Mouse (Mus musculus) embryonic facial prominence, embryonic 14.5 days (tissue): ENCODE measurements around the gene Tbc1d22a. TPM values are rescaled to one million over a fixed set of nuclear protein-coding genes. Genes with fewer than 3 reads are reported as not detected.
A peak's percentile ranks its signal among the peaks of the same experiment; 100 is the strongest.

Source experiments
- ATAC-seq: fragments of 200-750 bp; cut with Nextera tagmentation; 2 replicates; pipeline ENCODE4 v1.8.0; 2017; ENCODE audit warnings: low read depth, moderate number of reproducible peaks, moderate TSS enrichment
- DNase-seq: peaks from one replicate; pipeline ENCODE4 v3.0.0-alpha.2; 2015; ENCODE audit warnings: low spot score
- H3K27ac ChIP-seq: fragments of 300-500 bp; sonication (generic); replicated peaks from 2 replicates; pipeline ENCODE4 v1.5.1; 2014; ENCODE audit warnings: low read depth, mild to moderate bottlenecking, low read length, moderate library complexity
- H3K27me3 ChIP-seq: fragments of 300-500 bp; sonication (generic); replicated peaks from 2 replicates; pipeline ENCODE4 v1.6.1; 2014; ENCODE audit warnings: low read length; ENCODE audit not compliant: control insufficient read depth, insufficient read depth
- H3K36me3 ChIP-seq: fragments of 300-500 bp; sonication (generic); 2 replicates; pipeline ENCODE4 v1.6.1; 2014; ENCODE audit warnings: low read length, mixed read lengths; ENCODE audit not compliant: control insufficient read depth, insufficient read depth
- H3K4me1 ChIP-seq: fragments of 300-500 bp; sonication (generic); 2 replicates; pipeline ENCODE4 v1.6.1; 2014; ENCODE audit warnings: antibody characterized with exemption, low read length; ENCODE audit not compliant: control insufficient read depth, insufficient read depth
- H3K4me2 ChIP-seq: fragments of 300-500 bp; sonication (generic); 2 replicates; pipeline ENCODE4 v1.6.1; 2014; ENCODE audit warnings: low read depth, mild to moderate bottlenecking, low read length, moderate library complexity, mixed read lengths
- H3K4me3 ChIP-seq: fragments of 300-500 bp; sonication (generic); 2 replicates; pipeline ENCODE4 v1.5.1; 2014; ENCODE audit warnings: low read depth, mild to moderate bottlenecking, low read length
- H3K9ac ChIP-seq: fragments of 300-500 bp; sonication (generic); 2 replicates; pipeline ENCODE4 v1.6.1; 2014; ENCODE audit warnings: low read depth, mild to moderate bottlenecking, low read length, moderate library complexity, mixed read lengths
- H3K9me3 ChIP-seq: fragments of 300-500 bp; sonication (generic); 2 replicates; pipeline ENCODE4 v1.6.1; 2016; ENCODE audit warnings: low read length; ENCODE audit not compliant: control insufficient read depth
- WGBS: fragments of 180-500 bp; shearing (Covaris S2); extraction: QIAGEN DNeasy Blood & Tissue Kit; methylation state at CpG from one replicate; pipeline ENCODE4 v1.1.7; 2014; 5-methylcytosine and 5-hydroxymethylcytosine counted together
- polyA plus RNA-seq: library from polyadenylated mRNA; unstranded; fragments of >200 nt; fragmentation: Nextera tagmentation; extraction: Ambion mirVana; gene quantifications from 2 replicates; pipeline ENCODE4 v1.2.1, GENCODE M21; 2014

Tbc1d22a gene
- polyA plus RNA-seq, 1 experiment from 2014 or later, result 8.1 TPM

DNA sequence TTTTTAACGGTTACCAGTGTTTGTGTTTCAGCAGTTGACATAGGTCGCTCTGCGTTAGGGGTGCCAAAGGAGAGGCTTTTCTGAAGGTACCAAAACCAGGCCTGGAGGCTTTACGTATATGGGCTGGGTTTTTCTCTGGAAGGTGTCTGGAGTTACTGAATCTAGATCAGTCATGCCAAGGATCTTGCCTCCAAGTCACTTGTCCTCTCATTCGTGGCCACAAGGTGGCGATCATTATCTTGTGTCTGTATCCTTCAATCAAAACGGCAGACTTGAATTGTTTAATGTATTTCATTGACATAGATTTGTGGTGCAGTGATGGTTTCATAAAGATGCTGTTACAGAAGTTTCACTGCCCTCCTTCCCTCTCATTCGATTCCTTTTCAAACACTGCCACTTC, 29.4 kb downstream of the Tbc1d22a start:
- no peak for ATAC-seq
- H3K4me3 ChIP-seq, result no peak overlapping the region
- H3K36me3 ChIP-seq, result peaks cover 3% of the 10 kb centered on the region; the same call in 1 of the 2 replicates
- no peak overlapping the region for H3K4me2 ChIP-seq
- H3K9ac ChIP-seq, result no peak overlapping the region
- no peaks in the 10 kb centered on the region for H3K9me3 ChIP-seq
- H3K27ac ChIP-seq, result no peak overlapping the region
- no peaks in the 10 kb centered on the region for H3K4me1 ChIP-seq
- no peaks in the 10 kb centered on the region for H3K27me3 ChIP-seq
- peak; percentile 73 for DNase-seq
- 45% methylated on average over 8 of the region's 8 CpGs for WGBS

- Histone ChIP-seq H3K36me3 (peaks cover 3% of the 10 kb centered on the region; the same call in 1 of the 2 replicates), H3K4me1 (no peaks in the 10 kb centered on the region), H3K9me3 (no peaks in the 10 kb centered on the region), H3K4me2 (no peak overlapping the region), H3K4me3 (no peak overlapping the region), H3K27me3 (no peaks in the 10 kb centered on the region), H3K27ac (no peak overlapping the region), H3K9ac (no peak overlapping the region)
- WGBS, result 100% methylated on average over 2 of the region's 2 CpGs
- ATAC-seq (no peak), DNase-seq (no peak)
These were observed 30.1 kb downstream of the Tbc1d22a start for GRCm38 (mm10) chr15:86244380-86244779.

DNA sequence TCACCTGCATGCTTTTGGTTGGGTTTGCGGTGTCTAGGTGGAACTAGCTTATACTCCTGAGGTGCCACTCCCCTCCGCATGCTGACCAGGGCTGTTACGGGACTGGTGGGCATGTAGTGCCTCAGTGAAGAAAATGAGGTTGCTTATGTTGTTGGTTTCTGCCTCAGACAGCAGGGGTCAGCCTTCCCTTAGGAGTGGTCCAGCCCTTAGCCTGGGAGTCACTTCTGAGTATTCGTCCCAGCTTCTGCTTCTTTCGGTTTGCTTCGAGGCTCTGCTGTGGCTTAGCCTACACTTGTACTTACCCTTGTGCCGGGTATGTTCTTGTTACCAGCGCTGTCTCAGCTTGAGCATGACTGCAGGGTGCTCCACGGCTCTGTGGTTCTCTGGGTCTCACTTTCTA, 36.0 kb downstream of the Tbc1d22a start:
- Histone ChIP-seq H3K9ac (no peak overlapping the region), H3K27ac (no peak overlapping the region), H3K4me2 (no peak overlapping the region), H3K4me1 (no peaks in the 10 kb centered on the region), H3K4me3 (no peak overlapping the region), H3K9me3 (no peaks in the 10 kb centered on the region), H3K27me3 (no peaks in the 10 kb centered on the region), H3K36me3 (no peaks in the 10 kb centered on the region)
- DNase-seq (peak; percentile 63), ATAC-seq (peak; percentile 67)
- 69% methylated on average over 9 of the region's 9 CpGs for WGBS

GRCm38 (mm10) chr15:86252130-86252529, 37.9 kb downstream of the Tbc1d22a start:
- no peaks in the 10 kb centered on the region for H3K36me3 ChIP-seq

DNA sequence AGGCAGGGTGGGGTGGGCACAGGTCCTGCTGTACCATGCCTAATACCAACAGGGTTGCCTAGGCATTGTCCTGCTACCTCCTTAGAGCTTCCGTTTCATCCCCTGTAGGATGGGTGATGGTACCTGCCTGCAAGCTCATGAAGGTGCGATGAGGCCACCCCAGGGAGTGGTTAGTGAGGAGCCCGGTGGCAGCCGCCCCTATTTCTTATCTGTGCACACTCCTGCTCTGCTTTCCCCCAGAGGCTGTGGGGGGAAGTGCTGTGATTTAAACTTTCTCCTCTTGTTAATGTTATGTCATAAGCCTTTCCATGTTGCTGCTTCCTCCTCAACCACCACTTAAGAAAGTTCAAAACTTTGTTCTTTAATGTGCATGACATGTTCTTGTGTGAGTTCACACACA, 38.4 kb downstream of the Tbc1d22a start:
- H3K9me3 ChIP-seq, result no peaks in the 10 kb centered on the region
- H3K36me3 ChIP-seq, result no peaks in the 10 kb centered on the region
- 67% methylated on average over 4 of the region's 4 CpGs for WGBS
- H3K27me3 ChIP-seq, result no peaks in the 10 kb centered on the region
- no peak overlapping the region for H3K4me3 ChIP-seq
- H3K4me2 ChIP-seq, result no peak overlapping the region
- ATAC-seq (no peak), DNase-seq (no peak)
- H3K27ac ChIP-seq, result no peak overlapping the region
- no peak overlapping the region for H3K9ac ChIP-seq
- H3K4me1 ChIP-seq, result no peaks in the 10 kb centered on the region

More at GRCm38 (mm10) chr15:86252130-86252529, 37.9 kb downstream of the Tbc1d22a start:
- no peak for DNase-seq
- no peak overlapping the region for H3K27ac ChIP-seq
- H3K9ac ChIP-seq, result no peak overlapping the region
- no peak overlapping the region for H3K4me3 ChIP-seq
- ATAC-seq, result no peak
- no peaks in the 10 kb centered on the region for H3K27me3 ChIP-seq
- H3K4me2 ChIP-seq, result no peak overlapping the region
- H3K9me3 ChIP-seq, result no peaks in the 10 kb centered on the region
- H3K4me1 ChIP-seq, result no peaks in the 10 kb centered on the region

GRCm38 (mm10) chr15:86253411-86253810, 39.2 kb downstream of the Tbc1d22a start:
- H3K4me3 ChIP-seq, result no peak overlapping the region
- H3K27me3 ChIP-seq, result no peaks in the 10 kb centered on the region
- 0 out of 2 replicates have a peak, but pooled peaks have one; percentile 34 for ATAC-seq
- H3K36me3 ChIP-seq, result no peaks in the 10 kb centered on the region
- no peaks in the 10 kb centered on the region for H3K4me1 ChIP-seq
- 52% methylated on average over 10 of the region's 10 CpGs for WGBS
- no peak overlapping the region for H3K27ac ChIP-seq
- no peaks in the 10 kb centered on the region for H3K9me3 ChIP-seq
- H3K9ac ChIP-seq, result no peak overlapping the region
- no peak for DNase-seq
- H3K4me2 ChIP-seq, result no peak overlapping the region

DNA sequence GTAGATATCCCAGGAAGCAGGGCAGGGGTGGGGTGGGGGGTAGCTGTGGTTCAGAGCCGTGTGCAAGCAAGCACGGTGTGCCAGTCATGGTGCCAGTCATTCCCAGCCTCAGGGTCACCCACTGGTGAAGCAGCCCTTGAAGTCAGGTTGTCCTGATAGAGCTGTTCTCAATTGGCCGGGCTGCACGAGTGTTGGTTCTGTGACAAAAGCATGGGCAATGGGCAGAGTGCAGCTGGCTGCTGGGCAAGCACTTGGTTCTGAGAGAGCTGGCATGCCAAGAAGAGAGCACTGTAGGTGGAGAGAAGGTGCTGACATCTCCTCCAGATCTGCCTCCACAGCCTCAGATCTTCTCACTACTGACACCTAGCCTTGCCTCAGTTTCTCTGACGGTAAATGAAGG, 41.9 kb downstream of the Tbc1d22a start:
- Histone ChIP-seq H3K9ac (no peak overlapping the region), H3K4me2 (no peak overlapping the region), H3K27me3 (no peaks in the 10 kb centered on the region), H3K4me3 (no peak overlapping the region), H3K36me3 (no peaks in the 10 kb centered on the region), H3K4me1 (no peaks in the 10 kb centered on the region), H3K9me3 (no peaks in the 10 kb centered on the region), H3K27ac (no peak overlapping the region)
- ATAC-seq (no peak), DNase-seq (no peak)
- 83% methylated on average over 5 of the region's 5 CpGs for WGBS

DNA sequence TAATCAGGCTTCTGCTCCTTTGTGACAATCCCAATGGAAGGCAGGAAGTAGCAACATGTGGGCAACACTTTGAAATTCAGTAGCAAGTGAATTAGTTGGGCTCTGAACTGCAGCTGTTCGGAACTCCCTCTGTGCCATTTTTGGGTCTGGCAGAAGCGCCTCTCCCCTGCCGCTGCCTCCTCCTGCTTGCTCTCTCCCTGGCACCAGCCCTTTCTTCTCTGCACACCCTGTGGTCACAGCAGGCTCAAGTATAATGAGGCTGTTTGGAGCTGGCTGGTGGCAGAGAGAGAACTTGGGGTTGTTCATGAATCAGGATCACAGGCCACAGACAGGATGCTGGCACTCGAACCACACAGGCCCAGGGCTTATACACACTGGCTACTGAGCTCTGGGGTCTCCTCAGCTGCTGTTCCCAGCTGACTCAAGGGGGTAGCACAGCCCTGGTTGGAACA, 42.5 kb downstream of the Tbc1d22a start:
- ATAC-seq, result peak; percentile 21; the same call in 1 of the 2 replicates
- DNase-seq, result peak; percentile 21
- no peak overlapping the region for H3K4me3 ChIP-seq
- no peaks in the 10 kb centered on the region for H3K27me3 ChIP-seq
- no peaks in the 10 kb centered on the region for H3K36me3 ChIP-seq
- no peak overlapping the region for H3K4me2 ChIP-seq
- 51% methylated on average over 4 of the region's 4 CpGs for WGBS
- H3K27ac ChIP-seq, result no peak overlapping the region
- H3K9me3 ChIP-seq, result no peaks in the 10 kb centered on the region
- H3K4me1 ChIP-seq, result no peaks in the 10 kb centered on the region
- H3K9ac ChIP-seq, result no peak overlapping the region

GRCm38 (mm10) chr15:86257916-86258685, 43.8 kb downstream of the Tbc1d22a start:
- Histone ChIP-seq H3K9me3 (no peaks in the 10 kb centered on the region), H3K27me3 (no peaks in the 10 kb centered on the region), H3K27ac (no peak overlapping the region), H3K4me3 (no peak overlapping the region), H3K4me2 (no peak overlapping the region), H3K4me1 (no peaks in the 10 kb centered on the region), H3K36me3 (no peaks in the 10 kb centered on the region), H3K9ac (no peak overlapping the region)
- DNase-seq, result no peak
- WGBS, result 87% methylated on average over 9 of the region's 9 CpGs
- ATAC-seq, result no peak
